Mouse (Mus musculus) MEL (cell line): ENCODE data around the gene Tmbim1. TPM values are rescaled to one million over a fixed set of nuclear protein-coding genes. Genes with fewer than 3 reads are reported as not detected.

Experiments
- DNase-seq: peaks from one replicate; pipeline ENCODE4 v3.0.0; 2011; ENCODE audit warnings: low read depth, low spot score
- H3K27ac ChIP-seq: 2 replicates; pipeline ENCODE4 v1.5.1; 2012; ENCODE audit warnings: low read depth, mild to moderate bottlenecking, control low read depth, low read length, moderate library complexity; ENCODE audit not compliant: control insufficient read depth
- H3K27me3 ChIP-seq, 2 experiments: fragments of 150-350 bp in 1 of 2; sonication (generic) in 1 of 2; 2 replicates each; pipeline ENCODE4 v1.6.1; 2012; ENCODE audit warnings: low read length in 2 of 2, mild to moderate bottlenecking in 2 of 2, improper control_type of control experiment in 1 of 2, moderate library complexity in 1 of 2; ENCODE audit not compliant: insufficient read depth in 2 of 2, control insufficient read depth in 1 of 2
- H3K36me3 ChIP-seq, 2 experiments: 2 replicates each; pipeline ENCODE4 v1.6.1; 2012 to 2014; ENCODE audit warnings: low read length in 2 of 2, improper control_type of control experiment in 1 of 2, inconsistent platforms in 1 of 2, mild to moderate bottlenecking in 1 of 2; ENCODE audit not compliant: insufficient read depth in 2 of 2, control insufficient read depth in 1 of 2
- H3K4me1 ChIP-seq, 2 experiments: fragments of 150-350 bp in 1 of 2; sonication (generic) in 1 of 2; 2 replicates each; pipeline ENCODE4 v1.6.1; 2012; ENCODE audit warnings: low read length in 2 of 2, improper control_type of control experiment in 1 of 2, mild to moderate bottlenecking in 1 of 2; ENCODE audit not compliant: insufficient read depth in 2 of 2, control insufficient read depth in 1 of 2
- H3K4me3 ChIP-seq, 2 experiments: fragments of 150-350 bp in 1 of 2; sonication (generic) in 1 of 2; 2 replicates each; pipeline ENCODE4 v1.5.1; 2012; ENCODE audit warnings: low read depth in 2 of 2, low read length in 2 of 2, mild to moderate bottlenecking in 2 of 2, moderate library complexity in 2 of 2, control low read depth in 1 of 2, improper control_type of control experiment in 1 of 2; ENCODE audit not compliant: control insufficient read depth in 1 of 2, insufficient read depth in 1 of 2
- H3K79me2 ChIP-seq: 2 replicates; pipeline ENCODE4 v1.6.1; 2012; ENCODE audit warnings: mild to moderate bottlenecking, low read length, moderate library complexity; ENCODE audit not compliant: control insufficient read depth, poor library complexity, insufficient read depth
- H3K9ac ChIP-seq: 2 replicates; pipeline ENCODE4 v1.6.1; 2012; ENCODE audit warnings: low read depth, mild to moderate bottlenecking, control low read depth, low read length, moderate library complexity; ENCODE audit not compliant: control insufficient read depth, poor library complexity, severe bottlenecking
- H3K9me3 ChIP-seq: fragments of 150-350 bp; sonication (generic); replicated peaks from 2 replicates; pipeline ENCODE4 v1.6.1; 2012; ENCODE audit warnings: mild to moderate bottlenecking, low read length, improper control_type of control experiment, moderate library complexity; ENCODE audit not compliant: insufficient read depth
- CHD2 ChIP-seq: IDR thresholded peaks from 2 replicates; pipeline ENCODE4 v1.6.1; 2011; ENCODE audit warnings: low read length, improper control_type of control experiment
- ETS1 ChIP-seq: IDR thresholded peaks from 2 replicates; pipeline ENCODE4 v1.6.1; 2012; ENCODE audit warnings: low read depth, mild to moderate bottlenecking, inconsistent platforms, low read length, improper control_type of control experiment, moderate library complexity
- HCFC1 ChIP-seq: IDR thresholded peaks from 2 replicates; pipeline ENCODE4 v1.6.1; 2012; ENCODE audit warnings: low read depth, mild to moderate bottlenecking, inconsistent platforms, low read length, improper control_type of control experiment, moderate library complexity
- JUND ChIP-seq: IDR thresholded peaks from 2 replicates; pipeline ENCODE4 v1.6.1; 2011; ENCODE audit warnings: low read depth, mild to moderate bottlenecking, improper control_type of control experiment, low read length
- KAT2A ChIP-seq: conservative IDR thresholded peaks from 2 replicates; pipeline ENCODE4 v1.6.1; 2012; ENCODE audit warnings: low read depth, low read length, improper control_type of control experiment, inconsistent platforms
- MAX ChIP-seq: IDR thresholded peaks from 2 replicates; pipeline ENCODE4 v1.6.1; 2011; ENCODE audit warnings: low read length, improper control_type of control experiment
- POLR2AphosphoS5 ChIP-seq: IDR thresholded peaks from 2 replicates; pipeline ENCODE4 v1.6.1; 2012; ENCODE audit warnings: low read depth, borderline replicate concordance, mild to moderate bottlenecking, inconsistent platforms, low read length, moderate library complexity, mixed read lengths
- SIN3A ChIP-seq: IDR thresholded peaks from 2 replicates; pipeline ENCODE4 v1.6.1; 2012; ENCODE audit warnings: low read length, improper control_type of control experiment, inconsistent platforms
- TCF12 ChIP-seq: IDR thresholded peaks from 2 replicates; pipeline ENCODE4 v1.6.1; 2014; ENCODE audit warnings: low read depth, mild to moderate bottlenecking, inconsistent platforms, low read length, improper control_type of control experiment, moderate library complexity
- UBTF ChIP-seq: IDR thresholded peaks from 2 replicates; pipeline ENCODE4 v1.6.1; 2012; ENCODE audit warnings: low read depth, mild to moderate bottlenecking, inconsistent platforms, low read length, improper control_type of control experiment, moderate library complexity, borderline replicate concordance; ENCODE audit not compliant: insufficient read depth
- USF2 ChIP-seq, 2 experiments: IDR thresholded peaks; 2 replicates each; pipeline ENCODE4 v1.6.1; 2011 to 2012; ENCODE audit warnings: improper control_type of control experiment in 2 of 2, low read length in 2 of 2, borderline replicate concordance in 1 of 2, inconsistent platforms in 1 of 2, low read depth in 1 of 2, mild to moderate bottlenecking in 1 of 2; ENCODE audit not compliant: insufficient read depth in 1 of 2
- ZC3H11A ChIP-seq: IDR thresholded peaks from 2 replicates; pipeline ENCODE4 v1.6.1; 2012; ENCODE audit warnings: low read depth, mild to moderate bottlenecking, inconsistent platforms, low read length, improper control_type of control experiment
- ZKSCAN1 ChIP-seq: IDR thresholded peaks from 2 replicates; pipeline ENCODE4 v1.6.1; 2012; ENCODE audit warnings: low read depth, mild to moderate bottlenecking, inconsistent platforms, low read length, improper control_type of control experiment, moderate library complexity
- ZMIZ1 ChIP-seq: IDR thresholded peaks from 2 replicates; pipeline ENCODE4 v1.6.1; 2012; ENCODE audit warnings: low read depth, mild to moderate bottlenecking, inconsistent platforms, low read length, improper control_type of control experiment, moderate library complexity
- ZNF384 ChIP-seq: IDR thresholded peaks from 2 replicates; pipeline ENCODE4 v1.6.1; 2012; ENCODE audit warnings: low read depth, mild to moderate bottlenecking, inconsistent platforms, low read length, improper control_type of control experiment
- polyA plus RNA-seq, 2 experiments: library from polyadenylated mRNA; stranded (reverse) in 1 of 2; unstranded in 1 of 2; fragments of >175 nt in 1 of 2; fragments of >200 nt in 1 of 2; gene quantifications; 2 replicates each; pipeline versions ENCODE4 v1.2.1 to v1.2.4; 2012; ENCODE audit warnings: low replicate concordance in 2 of 2, low read depth in 1 of 2; ENCODE audit not compliant: insufficient read length in 2 of 2, insufficient read depth in 1 of 2, missing spikeins in 1 of 2
- total RNA-seq: library from RNA; depleted of rRNA; stranded (reverse); fragments of 300-350 nt; gene quantifications from 2 replicates; pipeline ENCODE4 v1.2.3, GENCODE M21; 2012

Tmbim1 gene
- total and polyA plus RNA-seq, 3 experiments: 13.0 to 20.8 TPM; not detected in 1

DNA sequence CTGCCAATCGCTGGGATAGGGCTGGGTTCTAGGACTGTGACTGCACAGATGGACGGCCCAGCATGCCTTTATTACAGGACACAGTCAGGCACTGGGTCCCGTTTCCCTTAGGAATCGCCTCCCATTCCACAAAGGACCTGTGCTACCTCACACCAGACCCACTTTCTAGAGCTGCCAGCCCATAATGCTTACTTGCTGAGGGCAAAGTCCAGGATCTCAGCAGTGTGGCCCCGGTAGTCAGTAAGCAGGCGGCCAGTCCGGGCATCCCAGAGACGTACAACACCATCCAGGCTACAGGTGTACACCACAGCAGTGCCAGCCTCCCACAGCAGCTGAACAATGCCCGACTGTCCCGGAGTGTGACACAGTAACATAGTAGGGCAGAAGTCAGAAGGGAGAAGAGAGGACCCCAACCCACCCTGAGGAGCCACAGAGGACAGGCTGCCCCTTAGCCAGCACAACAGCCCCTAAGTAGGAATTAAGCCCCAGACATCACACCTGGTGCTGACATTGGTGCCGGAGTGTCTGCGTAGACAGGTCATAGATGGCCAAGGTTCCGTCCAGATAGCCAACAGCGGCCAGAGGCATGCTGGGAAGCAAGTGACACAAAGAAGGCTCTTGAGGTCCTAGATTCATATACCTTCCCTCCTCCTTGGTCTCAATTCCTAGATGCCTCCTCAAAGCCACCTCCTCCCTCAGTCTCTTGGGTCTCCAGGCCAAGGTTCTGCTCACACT is 24.7 kb downstream of the Tmbim1 start:
- H3K9me3 ChIP-seq: no peaks in the 10 kb centered on the region
- no peaks in the 10 kb centered on the region for H3K36me3 ChIP-seq
- H3K79me2 ChIP-seq: peaks cover 9% of the 10 kb centered on the region
- no peak overlapping the region for H3K9ac ChIP-seq
- H3K27ac ChIP-seq: no peak overlapping the region
- DNase-seq: no peak
- no peak overlapping the region for H3K4me3 ChIP-seq
- H3K4me1 ChIP-seq: peaks cover 0 to 3% of the 10 kb centered on the region in 2 experiments; a peak in 2 of 4 replicates
- no peaks in the 10 kb centered on the region for H3K27me3 ChIP-seq
- TF ChIP-seq SIN3A (no peak), ZNF384 (no peak), USF2 (IDR thresholded peaks at IDR 0.05; ENCODE audit: borderline replicate concordance in 1 of 2, insufficient read depth in 1 of 2, low read depth in 1 of 2, low read length in 2 of 2) (no peak), ZKSCAN1 (no peak), HCFC1 (no peak), TCF12 (no peak)

DNA sequence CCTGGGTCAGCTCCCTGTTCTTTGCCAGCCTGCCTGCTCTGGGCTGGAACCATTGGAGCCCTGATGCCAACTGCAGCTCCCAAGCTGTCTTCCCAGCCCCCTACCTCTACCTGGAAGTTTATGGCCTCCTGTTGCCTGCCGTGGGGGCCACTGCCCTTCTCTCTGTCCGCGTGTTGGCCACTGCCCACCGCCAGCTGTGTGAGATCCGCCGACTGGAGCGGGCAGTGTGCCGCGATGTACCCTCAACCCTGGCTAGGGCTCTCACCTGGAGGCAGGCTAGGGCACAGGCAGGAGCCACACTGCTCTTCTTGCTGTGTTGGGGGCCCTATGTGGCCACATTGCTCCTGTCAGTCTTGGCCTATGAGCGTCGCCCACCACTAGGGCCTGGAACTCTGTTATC is 26.4 kb downstream of the Tmbim1 start:
- no peaks in the 10 kb centered on the region for H3K27me3 ChIP-seq
- H3K36me3 ChIP-seq: no peaks in the 10 kb centered on the region
- H3K79me2 ChIP-seq: peaks cover 8% of the 10 kb centered on the region
- H3K4me3 ChIP-seq: no peak overlapping the region
- H3K4me1 ChIP-seq: peaks cover 0 to 3% of the 10 kb centered on the region in 2 experiments; a peak in 1 of 4 replicates
- no peak for TF ChIP-seq ETS1
- no peak for TF ChIP-seq MAX
- TF ChIP-seq ZC3H11A: no peak
- TF ChIP-seq POLR2AphosphoS5: no peak
- no peak for TF ChIP-seq KAT2A
- TF ChIP-seq JUND: no peak
- no peak for TF ChIP-seq UBTF
- TF ChIP-seq CHD2: no peak
- H3K9ac ChIP-seq: no peak overlapping the region
- no peaks in the 10 kb centered on the region for H3K9me3 ChIP-seq
- DNase-seq: no peak
- no peak overlapping the region for H3K27ac ChIP-seq

DNA sequence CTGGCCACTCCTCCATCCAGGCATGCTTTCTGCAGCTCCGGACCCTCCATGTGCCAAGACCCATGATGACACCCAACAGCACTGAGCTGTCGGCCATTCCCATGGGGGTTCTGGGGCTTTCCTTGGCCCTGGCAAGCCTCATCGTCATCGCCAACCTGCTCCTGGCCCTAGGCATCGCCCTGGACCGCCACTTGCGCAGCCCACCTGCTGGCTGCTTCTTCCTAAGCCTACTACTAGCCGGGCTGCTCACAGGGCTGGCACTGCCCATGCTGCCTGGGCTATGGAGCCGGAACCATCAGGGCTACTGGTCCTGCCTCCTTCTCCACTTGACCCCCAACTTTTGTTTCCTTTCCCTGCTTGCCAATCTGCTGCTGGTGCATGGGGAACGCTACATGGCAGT is 26.9 kb downstream of the Tmbim1 start, which contains the start of gene Gpbar1:
Gpbar1 (plus strand) TSS at position 13 of the 400 bp plus-strand sequence.
- H3K4me1 ChIP-seq: peaks cover 0 to under 1% of the 10 kb centered on the region in 2 experiments; a peak in 1 of 4 replicates
- no peak for DNase-seq
- no peaks in the 10 kb centered on the region for H3K36me3 ChIP-seq
- H3K27me3 ChIP-seq: no peaks in the 10 kb centered on the region
- no peak within 1 kb of the TSS for H3K27ac ChIP-seq
- TF ChIP-seq HCFC1: no peak
- TF ChIP-seq ZMIZ1: no peak
- TF ChIP-seq CHD2: no peak
- no peak for TF ChIP-seq SIN3A
- no peak within 1 kb of the TSS for H3K9ac ChIP-seq
- no peaks in the 10 kb centered on the region for H3K9me3 ChIP-seq
- no peak within 1 kb of the TSS for H3K4me3 ChIP-seq
- peaks cover 4% of the 10 kb centered on the region for H3K79me2 ChIP-seq
